ENCODE assay signal across 9 mouse cellular contexts in the genomic region with DNA sequence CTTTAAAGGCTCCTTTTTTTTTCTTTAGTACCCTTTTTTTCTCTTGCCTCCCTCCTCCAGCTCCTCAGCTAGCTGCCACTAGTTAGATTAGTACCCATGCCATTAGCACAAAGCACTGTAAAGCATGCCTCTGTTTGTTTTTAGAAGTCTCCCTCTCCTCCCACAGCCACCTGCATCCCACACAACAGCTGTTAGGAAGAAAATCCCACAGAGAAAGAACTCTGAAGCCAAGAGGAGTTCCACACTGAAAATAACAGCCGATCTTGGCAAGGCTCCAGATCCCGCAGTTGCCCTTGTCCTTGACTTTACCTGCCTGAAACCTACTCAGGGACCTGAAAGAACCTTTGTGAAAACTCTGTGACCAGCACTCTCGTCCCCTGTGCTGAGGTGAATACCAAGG. TPM values are rescaled to one million over a fixed set of nuclear protein-coding genes. Genes with fewer than 3 reads are reported as not detected.
DNase-seq lines count a peak whose midpoint lies in the region; TF ChIP-seq lines count a peak whose summit lies in the region.
"Had no signal": no experiment of that assay in that cellular context is flagged by ENCODE, and none has a peak within 500 bp of the region (broad histone marks: within the 10 kb centered on the region; RNA-seq: fewer than 3 reads in every experiment).

No protein-coding gene starts in this region.

- intact Hi-C loops in left cerebral cortex, adult 2 months (cut with DNase I), result loop anchor here (2.0 to 10.0 kb wide), 2 partner anchors 39 to 367 kb away; partner anchors contain the start of gene Rasgrp1

- H3K4me3 ChIP-seq in left cerebral cortex, adult 2 months, result no peak overlapping the region
- H3K4me3 ChIP-seq: erythroblast, embryonic 14.5 days had no signal

- peak; percentile 6 for DNase-seq in cerebellum, adult 11-12 months
- no peak for DNase-seq in cerebellum, adult 11 months
- peak; percentile 81 for DNase-seq in right cerebral cortex, adult 18-20 months
- no peak for DNase-seq in right cerebral cortex, postnatal 4 days
- DNase-seq in left cerebral cortex, adult 2 months (ENCODE audit: extremely low spot score in 1 of 2, low spot score in 2 of 2), result peak; percentile 58 to 66
- peak; percentile 16 for DNase-seq in testis, postnatal 14 days (ENCODE audit: low spot score)
- no peak for DNase-seq in adrenal gland, adult 18-20 months (ENCODE audit: low spot score in 2 of 2)
- no peak for DNase-seq in urinary bladder, postnatal 10 days (ENCODE audit: low spot score)

- H3K27ac ChIP-seq in left cerebral cortex, adult 2 months, result peak overlapping the region; percentile 44; the same call in 1 of the 2 replicates

- no peak for TF ChIP-seq CTCF in left cerebral cortex, adult 2 months (IDR thresholded peaks at IDR 0.05)

RNA-seq across cellular contexts. Expression of gene Rasgrp1, which starts 38.5 kb away (rescaled TPM):
- 100 to 1,000 TPM; 311 to 322 TPM for total RNA-seq in left cerebral cortex, adult 2 months (2021)
- under 1 TPM; 0.46 to 0.70 TPM for total RNA-seq in adrenal gland, adult 18-20 months (2021)

Comparison
In these comparisons a context has a peak if more than half of its experiments do, and no peak if none do; other contexts are left out.
1. DNase-seq: peak in cerebellum, adult 11-12 months (single experiment), right cerebral cortex, adult 18-20 months (single experiment), left cerebral cortex, adult 2 months (2 of 2) and testis, postnatal 14 days (single experiment); none in cerebellum, adult 11 months (single experiment), right cerebral cortex, postnatal 4 days (single experiment), adrenal gland, adult 18-20 months (0 of 2) and urinary bladder, postnatal 10 days (single experiment).
2. RNA of gene Rasgrp1, which starts 38.5 kb away (total RNA-seq): 311 to 322 TPM in left cerebral cortex, adult 2 months; 0.46 to 0.70 TPM in adrenal gland, adult 18-20 months; every median in the first group is over 100 times any median in the second.